Mouse (Mus musculus) myocyte (in vitro differentiated cells): ENCODE data around the gene Gatad1. TPM values are rescaled to one million over a fixed set of nuclear protein-coding genes. Genes with fewer than 3 reads are reported as not detected.
A peak's percentile ranks its signal among the peaks of the same experiment; 100 is the strongest.

Source experiments
- H3K27me3 ChIP-seq: one replicate; pipeline ENCODE4 v1.6.1; 2011; ENCODE audit not compliant: control insufficient read depth, insufficient read depth, insufficient read length
- H3K36me3 ChIP-seq: one replicate; pipeline ENCODE4 v1.6.1; 2011; ENCODE audit not compliant: control insufficient read depth, insufficient read depth
- H3K4me2 ChIP-seq: one replicate; pipeline ENCODE4 v1.6.1; 2011; ENCODE audit warnings: low read depth, control low read depth
- H3K4me3 ChIP-seq: one replicate; pipeline ENCODE4 v1.5.1; 2011; ENCODE audit warnings: mild to moderate bottlenecking, control low read depth, moderate library complexity
- H3K79me2 ChIP-seq: one replicate; pipeline ENCODE4 v1.6.1; 2011; ENCODE audit not compliant: control insufficient read depth, insufficient read depth
- H3ac ChIP-seq: one replicate; pipeline ENCODE4 v1.6.1; 2011; ENCODE audit not compliant: control insufficient read depth, insufficient read length
- CEBPB ChIP-seq: IDR thresholded peaks from 2 replicates; pipeline ENCODE4 v1.6.1; 2011; ENCODE audit warnings: mild to moderate bottlenecking, moderate library complexity; ENCODE audit not compliant: poor library complexity, insufficient read depth, severe bottlenecking
- E2F4 ChIP-seq: IDR thresholded peaks from one replicate; pipeline ENCODE4 v1.6.1; 2011; ENCODE audit warnings: mild to moderate bottlenecking, control low read depth, moderate library complexity; ENCODE audit not compliant: insufficient read depth
- MAX ChIP-seq: IDR thresholded peaks from one replicate; pipeline ENCODE4 v1.6.1; 2011; ENCODE audit warnings: low read depth, mild to moderate bottlenecking, control low read depth
- MYOD1 ChIP-seq, 3 experiments: IDR thresholded peaks; one replicate each; pipeline ENCODE4 v1.6.1; 2011; ENCODE audit warnings: control low read depth in 2 of 3, low read depth in 2 of 3, mild to moderate bottlenecking in 2 of 3, moderate library complexity in 1 of 3; ENCODE audit not compliant: insufficient read length in 2 of 3, control insufficient read depth in 1 of 3
- MYOG ChIP-seq, 3 experiments: IDR thresholded peaks; one replicate each; pipeline ENCODE4 v1.6.1; 2011; ENCODE audit warnings: control low read depth in 2 of 3, low read depth in 2 of 3, mild to moderate bottlenecking in 2 of 3; ENCODE audit not compliant: insufficient read length in 2 of 3, control insufficient read depth in 1 of 3, insufficient read depth in 1 of 3
- POLR2A ChIP-seq: IDR thresholded peaks from one replicate; pipeline ENCODE4 v1.6.1; 2011; ENCODE audit warnings: low read depth, mild to moderate bottlenecking, control low read depth, moderate library complexity; ENCODE audit not compliant: insufficient read length
- POLR2AphosphoS2 ChIP-seq: IDR thresholded peaks from one replicate; pipeline ENCODE4 v1.6.1; 2011; ENCODE audit warnings: low read depth, control low read depth; ENCODE audit not compliant: insufficient read length
- REST ChIP-seq: IDR thresholded peaks from one replicate; pipeline ENCODE4 v1.6.1; 2011; ENCODE audit warnings: mild to moderate bottlenecking, control low read depth, moderate library complexity; ENCODE audit not compliant: insufficient read depth, insufficient read length
- SRF ChIP-seq: IDR thresholded peaks from one replicate; pipeline ENCODE4 v1.6.1; 2011; ENCODE audit warnings: low read depth; ENCODE audit not compliant: control insufficient read depth, insufficient read length
- TCF12 ChIP-seq: IDR thresholded peaks from one replicate; pipeline ENCODE4 v1.6.1; 2011; ENCODE audit warnings: mild to moderate bottlenecking, control low read depth; ENCODE audit not compliant: poor library complexity, insufficient read depth, severe bottlenecking
- TCF3 ChIP-seq: IDR thresholded peaks from one replicate; pipeline ENCODE4 v1.6.1; 2011; ENCODE audit warnings: low read depth, control low read depth; ENCODE audit not compliant: insufficient read length
- USF1 ChIP-seq: IDR thresholded peaks from one replicate; pipeline ENCODE4 v1.6.1; 2011; ENCODE audit warnings: low read depth, mild to moderate bottlenecking, control low read depth, moderate library complexity
- polyA plus RNA-seq: library from polyadenylated mRNA; unstranded; fragments of >200 nt; fragmentation: generic; extraction: Trizol; gene quantifications from one replicate; pipeline ENCODE4 v1.2.1, GENCODE M21; 2012; ENCODE audit warnings: missing spikeins

Gene Gatad1
- polyA plus RNA-seq, 1 experiment = 89.9 TPM

GRCm38 (mm10) chr5:3648206-3648848 is 8.7 kb downstream of the Gatad1 start:
- TF ChIP-seq USF1 = no peak
- TF ChIP-seq POLR2A = no peak
- no peak for TF ChIP-seq MYOD1 (IDR thresholded peaks at IDR 0.05; ENCODE audit: control insufficient read depth in 1 of 3, insufficient read length in 2 of 3, low read depth in 2 of 3)
- TF ChIP-seq SRF = no peak
- TF ChIP-seq TCF3 = no peak
- no peak for TF ChIP-seq POLR2AphosphoS2
- no peak for TF ChIP-seq MAX
- TF ChIP-seq MYOG (IDR thresholded peaks at IDR 0.05; ENCODE audit: control insufficient read depth in 1 of 3, insufficient read depth in 1 of 3, insufficient read length in 2 of 3, low read depth in 2 of 3) = no peak
- TF ChIP-seq REST = no peak
- TF ChIP-seq E2F4 = no peak
- no peak for TF ChIP-seq TCF12
- no peak for TF ChIP-seq CEBPB
- Histone ChIP-seq H3ac (peak overlapping the region; percentile 81), H3K79me2 (peaks cover 24% of the 10 kb centered on the region), H3K4me3 (no peak overlapping the region), H3K4me2 (peak overlapping the region; percentile 25), H3K27me3 (no peaks in the 10 kb centered on the region), H3K36me3 (peaks cover 9% of the 10 kb centered on the region)

GRCm38 (mm10) chr5:3647708-3648121 is 9.3 kb downstream of the Gatad1 start:
- Histone ChIP-seq H3K27me3 (no peaks in the 10 kb centered on the region), H3K36me3 (peaks cover 13% of the 10 kb centered on the region), H3ac (peak overlapping the region; percentile 81), H3K79me2 (peaks cover 24% of the 10 kb centered on the region), H3K4me2 (no peak overlapping the region), H3K4me3 (peak overlapping the region; percentile 39)
- TF ChIP-seq POLR2A (peak; percentile 47), USF1 (no peak)

- Histone ChIP-seq H3K4me3 (peak overlapping the region; percentile 39), H3K36me3 (peaks cover 13% of the 10 kb centered on the region), H3K4me2 (peak overlapping the region; percentile 91), H3K79me2 (peaks cover 24% of the 10 kb centered on the region), H3ac (peak overlapping the region; percentile 81), H3K27me3 (no peaks in the 10 kb centered on the region)
- peak; percentile 4 for TF ChIP-seq POLR2A
- TF ChIP-seq E2F4 = no peak
- no peak for TF ChIP-seq SRF
Measured at GRCm38 (mm10) chr5:3646991-3647707, 9.8 kb downstream of the Gatad1 start.

GRCm38 (mm10) chr5:3646539-3646938 is 10.4 kb downstream of the Gatad1 start:
- peaks cover 24% of the 10 kb centered on the region for H3K79me2 ChIP-seq
- peak overlapping the region; percentile 39 for H3K4me3 ChIP-seq
- H3ac ChIP-seq = peak overlapping the region; percentile 81
- H3K36me3 ChIP-seq = peaks cover 16% of the 10 kb centered on the region
- H3K4me2 ChIP-seq = peak overlapping the region; percentile 91
- no peaks in the 10 kb centered on the region for H3K27me3 ChIP-seq
- TF ChIP-seq TCF3 (no peak), CEBPB (no peak), E2F4 (no peak), MYOD1 (IDR thresholded peaks at IDR 0.05; ENCODE audit: control insufficient read depth in 1 of 3, insufficient read length in 2 of 3, low read depth in 2 of 3) (no peak), MYOG (IDR thresholded peaks at IDR 0.05; ENCODE audit: control insufficient read depth in 1 of 3, insufficient read depth in 1 of 3, insufficient read length in 2 of 3, low read depth in 2 of 3) (no peak), MAX (no peak), POLR2A (no peak)

- H3K79me2 ChIP-seq = peaks cover 24% of the 10 kb centered on the region
Measured at GRCm38 (mm10) chr5:3645326-3645725, 11.7 kb downstream of the Gatad1 start.

More at GRCm38 (mm10) chr5:3645326-3645725, 11.7 kb downstream of the Gatad1 start:
- no peak overlapping the region for H3K4me2 ChIP-seq
- peaks cover 24% of the 10 kb centered on the region for H3K36me3 ChIP-seq
- no peak overlapping the region for H3K4me3 ChIP-seq
- H3ac ChIP-seq = no peak overlapping the region
- no peaks in the 10 kb centered on the region for H3K27me3 ChIP-seq
- TF ChIP-seq E2F4 (no peak), MAX (no peak), REST (no peak), CEBPB (no peak), TCF12 (no peak), POLR2A (no peak), TCF3 (no peak), MYOG (IDR thresholded peaks at IDR 0.05; ENCODE audit: control insufficient read depth in 1 of 3, insufficient read depth in 1 of 3, insufficient read length in 2 of 3, low read depth in 2 of 3) (no peak), MYOD1 (IDR thresholded peaks at IDR 0.05; ENCODE audit: control insufficient read depth in 1 of 3, insufficient read length in 2 of 3, low read depth in 2 of 3) (no peak), USF1 (no peak), POLR2AphosphoS2 (no peak), SRF (no peak)
